Mouse (Mus musculus): ENCODE measurements around the gene Adgrb2.

GRCm38 (mm10) chr4:129981657-129982056 is 3.0 kb upstream of the Adgrb2 start:
- TF ChIP-seq CTCF (IDR thresholded peaks at IDR 0.05; ENCODE audit: borderline replicate concordance, control insufficient read depth, extremely low read depth, insufficient read depth, low read length, poor library complexity) = no peak
- TF ChIP-seq POLR2A (IDR thresholded peaks at IDR 0.05; ENCODE audit: control insufficient read depth, extremely low read depth, insufficient read depth, low read length, poor library complexity) = no peak
